Mouse (Mus musculus) frontal cortex, postnatal 36 days (tissue): ENCODE data around the gene Acot7.

Source experiments
- DNase-seq, 2 experiments: peaks; one replicate each; pipeline ENCODE4 v3.0.0; 2022; ENCODE audit warnings: low spot score in 2 of 2

Acot7 gene

GRCm38 (mm10) chr4:152177537-152178343 lies at the start of gene Acot7:
Gene Acot7 (plus strand): TSS chr4:152178134.
- DNase-seq: peak; percentile 84 to 89

GRCm38 (mm10) chr4:152128784-152129183 lies 49.1 kb upstream of the Acot7 start:
- no peak for DNase-seq

- no peak for DNase-seq
Measured at GRCm38 (mm10) chr4:152129395-152129930, 48.5 kb upstream of the Acot7 start.

GRCm38 (mm10) chr4:152130771-152131653 lies 46.9 kb upstream of the Acot7 start:
- DNase-seq: peak; percentile 44 to 47

- DNase-seq: no peak
Measured at GRCm38 (mm10) chr4:152131809-152132771, 45.8 kb upstream of the Acot7 start.

- DNase-seq: no peak
Measured at GRCm38 (mm10) chr4:152132772-152133169, 45.2 kb upstream of the Acot7 start.

- DNase-seq: no peak
Measured at GRCm38 (mm10) chr4:152133213-152133612, 44.7 kb upstream of the Acot7 start.

GRCm38 (mm10) chr4:152134507-152134906 lies 43.4 kb upstream of the Acot7 start:
- DNase-seq: no peak

- DNase-seq: no peak
Measured at GRCm38 (mm10) chr4:152135363-152135762, 42.6 kb upstream of the Acot7 start.

GRCm38 (mm10) chr4:152136112-152136875 lies 41.6 kb upstream of the Acot7 start:
- DNase-seq: no peak

- DNase-seq: no peak
Measured at GRCm38 (mm10) chr4:152136876-152137250, 41.1 kb upstream of the Acot7 start.

GRCm38 (mm10) chr4:152138497-152139260 lies 39.3 kb upstream of the Acot7 start:
- DNase-seq: peak; percentile 75 to 81

- DNase-seq: no peak
Measured at GRCm38 (mm10) chr4:152140441-152140840, 37.5 kb upstream of the Acot7 start.

GRCm38 (mm10) chr4:152141521-152142135 lies 36.3 kb upstream of the Acot7 start:
- peak; percentile 46 to 59 for DNase-seq

- DNase-seq: no peak
Measured at GRCm38 (mm10) chr4:152143632-152144031, 34.3 kb upstream of the Acot7 start.

GRCm38 (mm10) chr4:152145473-152145872 lies 32.5 kb upstream of the Acot7 start:
- DNase-seq: no peak

- DNase-seq: no peak
Measured at GRCm38 (mm10) chr4:152146033-152146827, 31.7 kb upstream of the Acot7 start.

- DNase-seq: no peak
Measured at GRCm38 (mm10) chr4:152150546-152150945, 27.4 kb upstream of the Acot7 start.
